Mouse (Mus musculus) olfactory bulb, adult 2 months (tissue): ENCODE measurements around the gene Abcc4.

Source experiments
- CTCF ChIP-seq: fragments of 200-500 bp; IDR thresholded peaks from 2 replicates; pipeline ENCODE4 v1.5.1; 2012; ENCODE audit warnings: low read depth, mild to moderate bottlenecking, low read length, moderate library complexity; ENCODE audit not compliant: insufficient read depth
- POLR2A ChIP-seq: fragments of 200-500 bp; IDR thresholded peaks from 2 replicates; pipeline ENCODE4 v1.6.1; 2012; ENCODE audit warnings: mild to moderate bottlenecking, low read depth, low read length, moderate library complexity; ENCODE audit not compliant: insufficient read depth

DNA sequence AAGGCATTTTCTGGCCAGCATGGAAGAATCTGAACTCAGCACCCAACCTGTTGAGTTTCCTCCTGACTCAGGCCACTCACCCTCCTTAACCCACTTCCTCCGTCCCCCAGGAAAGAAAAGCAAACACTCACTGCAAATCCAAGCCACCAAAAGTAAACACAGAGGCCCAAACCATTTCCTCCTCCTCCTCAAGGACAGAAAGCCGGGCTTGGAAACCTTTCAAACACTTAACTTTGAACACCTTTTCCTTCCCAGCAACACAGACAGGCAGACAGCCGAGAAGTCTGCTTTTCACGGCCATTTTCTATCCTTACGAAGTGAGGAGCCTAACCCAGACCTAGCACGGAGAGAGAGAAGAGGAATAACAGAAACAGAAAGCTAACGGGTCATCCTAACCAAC lies 50.0 kb downstream of the Abcc4 start:
- TF ChIP-seq CTCF (no peak), POLR2A (no peak)
